Comparison of ENCODE assay signal across 12 mouse cellular contexts in the genomic region with DNA sequence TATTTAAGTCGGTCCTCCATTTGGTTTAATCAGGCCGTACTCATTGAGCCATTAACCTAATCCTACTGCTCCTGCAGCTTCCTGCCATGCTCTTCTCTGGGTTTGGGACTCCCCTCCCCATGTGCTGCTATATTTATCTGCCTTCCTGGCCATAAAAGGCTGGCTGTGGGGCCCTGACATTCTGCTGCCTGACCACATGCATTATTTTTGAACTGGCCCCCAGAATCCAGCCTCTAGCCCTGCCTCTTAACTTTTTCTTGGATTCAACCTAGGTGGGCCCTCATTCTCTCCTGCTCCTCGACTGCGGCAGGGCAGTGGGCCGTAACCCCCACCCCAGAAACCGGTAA. TPM values are rescaled to one million over a fixed set of nuclear protein-coding genes. Genes with fewer than 3 reads are reported as not detected.
DNase-seq lines count a peak whose midpoint lies in the region; ATAC-seq lines count a peak whose summit lies in the region.
"Had no signal": no experiment of that assay in that cellular context is flagged by ENCODE, and none has a peak within 500 bp of the region (broad histone marks: within the 10 kb centered on the region; RNA-seq: fewer than 3 reads in every experiment).

No protein-coding gene starts in this region.

- H3K27ac ChIP-seq in kidney, embryonic 15.5 days = peak overlapping the region; percentile 63
- H3K27ac ChIP-seq in embryonic facial prominence, embryonic 10.5 days (replicated peaks) = peak overlapping the region; percentile 40; the same call in 1 of the 2 replicates
- peak overlapping the region; percentile 99 for H3K27ac ChIP-seq in heart, embryonic 12.5 days (ENCODE audit: poor library complexity, severe bottlenecking)
- H3K27ac ChIP-seq in limb, embryonic 13.5 days = peak overlapping the region; percentile 48; the same call in 1 of the 2 replicates
- no peak overlapping the region for H3K27ac ChIP-seq in forebrain, embryonic 11.5 days (ENCODE audit: low read depth, low read length)
- H3K27ac ChIP-seq: left cerebral cortex, adult 2 months had no signal

- H3K9me3 ChIP-seq in kidney, embryonic 15.5 days (replicated peaks) = no peaks in the 10 kb centered on the region
- H3K9me3 ChIP-seq in embryonic facial prominence, embryonic 10.5 days = no peaks in the 10 kb centered on the region
- H3K9me3 ChIP-seq in heart, embryonic 12.5 days (replicated peaks) = no peaks in the 10 kb centered on the region
- no peaks in the 10 kb centered on the region for H3K9me3 ChIP-seq in limb, embryonic 13.5 days
- H3K9me3 ChIP-seq in forebrain, embryonic 11.5 days (ENCODE audit: control insufficient read depth, low read length) = no peaks in the 10 kb centered on the region

- H3K36me3 ChIP-seq in kidney, embryonic 15.5 days = no peaks in the 10 kb centered on the region
- H3K36me3 ChIP-seq in embryonic facial prominence, embryonic 10.5 days (replicated peaks) = no peaks in the 10 kb centered on the region
- peaks cover 21% of the 10 kb centered on the region for H3K36me3 ChIP-seq in heart, embryonic 12.5 days
- no peaks in the 10 kb centered on the region for H3K36me3 ChIP-seq in limb, embryonic 13.5 days
- H3K36me3 ChIP-seq in forebrain, embryonic 11.5 days (ENCODE audit: control insufficient read depth, insufficient read depth, low read length) = no peaks in the 10 kb centered on the region

- intact Hi-C loops in left cerebral cortex, postnatal 36 days (cut with DNase I) = no loop called here

- 9% methylated on average over 6 of the region's 6 CpGs for WGBS in kidney, embryonic 15.5 days
- WGBS in embryonic facial prominence, embryonic 10.5 days = 43% methylated on average over 6 of the region's 6 CpGs
- 12% methylated on average over 6 of the region's 6 CpGs for WGBS in heart, embryonic 12.5 days
- WGBS in limb, embryonic 13.5 days = 20% methylated on average over 6 of the region's 6 CpGs
- 47% methylated on average over 6 of the region's 6 CpGs for WGBS in forebrain, embryonic 11.5 days

- no peak overlapping the region for H3K9ac ChIP-seq in kidney, embryonic 15.5 days
- peak overlapping the region; percentile 90 for H3K9ac ChIP-seq in heart, embryonic 12.5 days
- no peak overlapping the region; the same call in 1 of the 2 replicates for H3K9ac ChIP-seq in limb, embryonic 13.5 days
- H3K9ac ChIP-seq in forebrain, embryonic 11.5 days (ENCODE audit: low read length) = no peak overlapping the region

- H3K4me2 ChIP-seq in kidney, embryonic 15.5 days = peak overlapping the region; percentile 24
- peak overlapping the region; percentile 59 for H3K4me2 ChIP-seq in heart, embryonic 12.5 days
- peak overlapping the region; percentile 24 for H3K4me2 ChIP-seq in limb, embryonic 13.5 days (replicated peaks)
- no peak overlapping the region for H3K4me2 ChIP-seq in forebrain, embryonic 11.5 days (ENCODE audit: low read depth, low read length, severe bottlenecking)

- peaks cover 22% of the 10 kb centered on the region for H3K4me1 ChIP-seq in kidney, embryonic 15.5 days
- H3K4me1 ChIP-seq in embryonic facial prominence, embryonic 10.5 days = peaks cover 23% of the 10 kb centered on the region
- H3K4me1 ChIP-seq in heart, embryonic 12.5 days (replicated peaks) = peaks cover 60% of the 10 kb centered on the region
- peaks cover 14% of the 10 kb centered on the region for H3K4me1 ChIP-seq in limb, embryonic 13.5 days
- 0 out of 2 replicates have a peak, but pooled peaks cover 2% of the 10 kb centered on the region for H3K4me1 ChIP-seq in forebrain, embryonic 11.5 days (replicated peaks; ENCODE audit: control insufficient read depth, insufficient read depth, low read length)

- no peaks in the 10 kb centered on the region for H3K27me3 ChIP-seq in kidney, embryonic 15.5 days
- no peaks in the 10 kb centered on the region for H3K27me3 ChIP-seq in embryonic facial prominence, embryonic 10.5 days (replicated peaks; ENCODE audit: low read depth, poor library complexity, severe bottlenecking)
- H3K27me3 ChIP-seq in heart, embryonic 12.5 days (replicated peaks) = no peaks in the 10 kb centered on the region
- no peaks in the 10 kb centered on the region for H3K27me3 ChIP-seq in limb, embryonic 13.5 days
- no peaks in the 10 kb centered on the region for H3K27me3 ChIP-seq in forebrain, embryonic 11.5 days (ENCODE audit: control insufficient read depth, insufficient read depth, low read length)

- peak; percentile 43; the same call in 1 of the 2 replicates for ATAC-seq in kidney, embryonic 15.5 days (replicated peaks; ENCODE audit: low FRiP score)
- peak; percentile 66 for ATAC-seq in heart, embryonic 12.5 days (ENCODE audit: insufficient number of reproducible peaks, low FRiP score)
- peak; percentile 57; the same call in 1 of the 2 replicates for ATAC-seq in limb, embryonic 13.5 days (ENCODE audit: low FRiP score, low read depth)
- ATAC-seq in forebrain, embryonic 11.5 days (replicated peaks; ENCODE audit: low FRiP score) = no peak

- H3K4me3 ChIP-seq in kidney, embryonic 15.5 days (replicated peaks) = no peak overlapping the region
- H3K4me3 ChIP-seq in embryonic facial prominence, embryonic 10.5 days = no peak overlapping the region
- peak overlapping the region; percentile 58 for H3K4me3 ChIP-seq in heart, embryonic 12.5 days
- H3K4me3 ChIP-seq in limb, embryonic 13.5 days = peak overlapping the region; percentile 21
- no peak overlapping the region for H3K4me3 ChIP-seq in forebrain, embryonic 11.5 days (ENCODE audit: low read depth, low read length)
- H3K4me3 ChIP-seq: left cerebral cortex, adult 2 months had no signal

- DNase-seq in kidney, postnatal 4 days = no peak
- DNase-seq in embryonic facial prominence, embryonic 10.5 days (ENCODE audit: low spot score) = no peak
- no peak for DNase-seq in forebrain, embryonic 11.5 days (ENCODE audit: low spot score)
- DNase-seq in left cerebral cortex, postnatal 36 days (ENCODE audit: low spot score in 2 of 2) = no peak
- no peak for DNase-seq in thymus, postnatal 14 days
- DNase-seq: cerebellum, adult 9-10 months; kidney, adult 2 months; retina, postnatal 1 day had no signal

RNA-seq across cellular contexts. Expression of gene Myl12a, which starts 16.6 kb away (rescaled TPM):
- 642 and 672 TPM in 2 replicates for polyA plus RNA-seq in kidney, embryonic 15.5 days (2015; fragmentation: Nextera tagmentation; extraction: Ambion mirVana)
- 439 and 451 TPM in 2 replicates for polyA plus RNA-seq in embryonic facial prominence, embryonic 10.5 days (2016; fragmentation: Nextera tagmentation; extraction: Ambion mirVana)
- polyA plus RNA-seq in heart, embryonic 12.5 days (2016; fragmentation: Nextera tagmentation; extraction: Ambion mirVana) = 832 and 883 TPM in 2 replicates
- 700 and 703 TPM in 2 replicates for polyA plus RNA-seq in limb, embryonic 13.5 days (2015; fragmentation: Nextera tagmentation; extraction: Ambion mirVana)
- polyA plus RNA-seq in forebrain, embryonic 11.5 days (2014; fragmentation: Nextera tagmentation; extraction: Ambion mirVana) = 372 and 395 TPM in 2 replicates
- total RNA-seq in left cerebral cortex, postnatal 36 days (2021) = 10 to 100 TPM; 39.9 to 44.1 TPM

RNA-seq across cellular contexts. Expression of gene Myom1, which starts 16.8 kb away (rescaled TPM):
- polyA plus RNA-seq in kidney, embryonic 15.5 days (2015; fragmentation: Nextera tagmentation; extraction: Ambion mirVana) = 5.5 and 6.0 TPM in 2 replicates
- 2.5 and 3.4 TPM in 2 replicates for polyA plus RNA-seq in embryonic facial prominence, embryonic 10.5 days (2016; fragmentation: Nextera tagmentation; extraction: Ambion mirVana)
- polyA plus RNA-seq in heart, embryonic 12.5 days (2016; fragmentation: Nextera tagmentation; extraction: Ambion mirVana) = 229 and 241 TPM in 2 replicates
- 15.0 and 15.2 TPM in 2 replicates for polyA plus RNA-seq in limb, embryonic 13.5 days (2015; fragmentation: Nextera tagmentation; extraction: Ambion mirVana)
- 2.8 and 4.0 TPM in 2 replicates for polyA plus RNA-seq in forebrain, embryonic 11.5 days (2014; fragmentation: Nextera tagmentation; extraction: Ambion mirVana)
- total RNA-seq in left cerebral cortex, postnatal 36 days (2021) = 1 to 10 TPM; 2.3 to 3.7 TPM

Comparison
In these comparisons a context has a peak if more than half of its experiments do, and no peak if none do; other contexts are left out.
1. H3K4me3 ChIP-seq: peak in heart, embryonic 12.5 days (single experiment) and limb, embryonic 13.5 days (single experiment); none in kidney, embryonic 15.5 days (single experiment), embryonic facial prominence, embryonic 10.5 days (single experiment) and forebrain, embryonic 11.5 days (single experiment).
2. RNA of gene Myom1, which starts 16.8 kb away (polyA plus RNA-seq): 229 to 241 TPM in heart, embryonic 12.5 days; 15.0 to 15.2 TPM in limb, embryonic 13.5 days, 5.5 to 6.0 TPM in kidney, embryonic 15.5 days, 2.8 to 4.0 TPM in forebrain, embryonic 11.5 days and 2.5 to 3.4 TPM in embryonic facial prominence, embryonic 10.5 days; every median in the first group is over 10 times any median in the second.